Mouse (Mus musculus) heart, adult 11 months (tissue): Measurements from ENCODE around the gene Oxsr1.
A peak's percentile ranks its signal among the peaks of the same experiment; 100 is the strongest.

Experiments used
- DNase-seq: peaks from one replicate; pipeline ENCODE4 v3.0.0; 2022

Oxsr1 gene

GRCm38 (mm10) chr9:119268588-119269145 is 53.6 kb downstream of the Oxsr1 start:
- peak; percentile 80 for DNase-seq

- peak; percentile 63 for DNase-seq
Measured at GRCm38 (mm10) chr9:119268120-119268519, 54.1 kb downstream of the Oxsr1 start.

- peak; percentile 77 for DNase-seq
Measured at GRCm38 (mm10) chr9:119266121-119266395, 56.2 kb downstream of the Oxsr1 start.

GRCm38 (mm10) chr9:119265373-119266120 is 56.7 kb downstream of the Oxsr1 start:
- DNase-seq = peak; percentile 79

- DNase-seq = peak; percentile 23
Measured at GRCm38 (mm10) chr9:119263067-119263466, 59.2 kb downstream of the Oxsr1 start.

GRCm38 (mm10) chr9:119260825-119261224 is 61.4 kb downstream of the Oxsr1 start:
- DNase-seq = no peak

- DNase-seq = no peak
Measured at GRCm38 (mm10) chr9:119258785-119259184, 63.4 kb downstream of the Oxsr1 start.

- peak; percentile 71 for DNase-seq
Measured at GRCm38 (mm10) chr9:119258128-119258527, 64.1 kb downstream of the Oxsr1 start.

- peak; percentile 84 for DNase-seq
Measured at GRCm38 (mm10) chr9:119256161-119256560, 66.1 kb downstream of the Oxsr1 start.

- DNase-seq = peak; percentile 77
Measured at GRCm38 (mm10) chr9:119255096-119255495, 67.1 kb downstream of the Oxsr1 start.

- DNase-seq = peak; percentile 50
Measured at GRCm38 (mm10) chr9:119254187-119254586, 68.0 kb downstream of the Oxsr1 start.

GRCm38 (mm10) chr9:119247996-119248395 is 74.2 kb downstream of the Oxsr1 start:
- peak; percentile 89 for DNase-seq

- DNase-seq = peak; percentile 92
Measured at GRCm38 (mm10) chr9:119246826-119247225, 75.4 kb downstream of the Oxsr1 start.

- DNase-seq = peak; percentile 27
Measured at GRCm38 (mm10) chr9:119243981-119244380, 78.2 kb downstream of the Oxsr1 start.

GRCm38 (mm10) chr9:119241169-119241865 is 80.9 kb downstream of the Oxsr1 start:
- DNase-seq = peak; percentile 40

GRCm38 (mm10) chr9:119240286-119240997 is 81.8 kb downstream of the Oxsr1 start:
- DNase-seq = peak; percentile 57

- DNase-seq = no peak
Measured at GRCm38 (mm10) chr9:119239274-119239673, 83.0 kb downstream of the Oxsr1 start.

GRCm38 (mm10) chr9:119238796-119239195 is 83.4 kb downstream of the Oxsr1 start:
- DNase-seq = peak; percentile 61

GRCm38 (mm10) chr9:119231552-119231951 is 90.7 kb downstream of the Oxsr1 start:
- DNase-seq = peak; percentile 37

- DNase-seq = peak; percentile 36
Measured at GRCm38 (mm10) chr9:119230829-119231228, 91.4 kb downstream of the Oxsr1 start.

GRCm38 (mm10) chr9:119220249-119220648 is 102.0 kb downstream of the Oxsr1 start:
- DNase-seq = peak; percentile 52

- no peak for DNase-seq
Measured at GRCm38 (mm10) chr9:119219667-119220066, 102.6 kb downstream of the Oxsr1 start.

GRCm38 (mm10) chr9:119215341-119215740 is 106.9 kb downstream of the Oxsr1 start:
- DNase-seq = peak; percentile 40
